Mouse (Mus musculus) adrenal gland, adult 18-20 months (tissue): ENCODE data around the gene Mboat7. TPM values are rescaled to one million over a fixed set of nuclear protein-coding genes. Genes with fewer than 3 reads are reported as not detected.

Source experiments
- DNase-seq, 2 experiments: peaks; one replicate each; pipeline ENCODE4 v3.0.0; 2021 to 2022; ENCODE audit warnings: low spot score in 2 of 2
- microRNA-seq, 2 experiments: library from miRNA; unstranded; fragments of <30 nt; microRNA quantifications; one replicate each; pipeline ENCODE4 v1.2.0; 2021; ENCODE audit warnings: borderline number of aligned reads in 2 of 2
- total RNA-seq, 2 experiments: library from RNA; stranded (reverse); gene quantifications; 1 replicate in 1 of 2; 2 replicates in 1 of 2; pipeline ENCODE4 v1.2.3; 2021

The Mboat7 gene
- total RNA-seq, 2 experiments from 2014 or later: 61.3 to 82.9 TPM

- DNase-seq: peak; percentile 90 to 92
Measured at GRCm38 (mm10) chr7:3644672-3645487, 48.4 kb downstream of the Mboat7 start, which contains the start of gene Cnot3. Gene Cnot3 (plus strand): TSS chr7:3645268.

GRCm38 (mm10) chr7:3644348-3644671 is 49.0 kb downstream of the Mboat7 start:
- peak in 1 of 2 experiments; percentile 81 for DNase-seq

GRCm38 (mm10) chr7:3643843-3644242 is 49.5 kb downstream of the Mboat7 start:
- DNase-seq: no peak

- no peak for DNase-seq
Measured at GRCm38 (mm10) chr7:3643412-3643811, 49.9 kb downstream of the Mboat7 start.

- no peak for DNase-seq
Measured at GRCm38 (mm10) chr7:3630478-3630815, 62.9 kb downstream of the Mboat7 start.

GRCm38 (mm10) chr7:3629543-3630477 is 63.5 kb downstream of the Mboat7 start, which contains the start of the genes Tfpt and Prpf31:
Gene Tfpt (minus strand): TSS chr7:3629929.
Gene Prpf31 (plus strand): TSS chr7:3629985.
- DNase-seq: peak; percentile 84 to 91

- DNase-seq: no peak
Measured at GRCm38 (mm10) chr7:3629030-3629429, 64.3 kb downstream of the Mboat7 start.

Small RNA genes within 50 kb of the gene (microRNA-seq; reads per million reads assigned to microRNA genes)
- 4.3 to 6.1 reads per million in 2 experiments for gene Mir3572

Other genes starting within 250 kb of the Mboat7 start
- 1 to 10 TPM in 1 of 2 experiments, under 1 TPM in 1; 0.70 to 1.7 TPM for gene Tarm1, start 190.9 kb downstream of the Mboat7 start, total RNA-seq
- under 1 TPM; 0.22 to 0.30 TPM for gene Oscar, start 77.4 kb downstream of the Mboat7 start, total RNA-seq
- gene Ndufa3, start 76.2 kb downstream of the Mboat7 start, total RNA-seq: 100 to 1,000 TPM; 743 to 913 TPM
- gene Tfpt, start 63.6 kb downstream of the Mboat7 start, total RNA-seq: 10 to 100 TPM; 19.0 to 27.7 TPM
- gene Prpf31, start 63.5 kb downstream of the Mboat7 start, total RNA-seq: 10 to 100 TPM; 34.4 to 37.6 TPM
- gene Cnot3, start 48.3 kb downstream of the Mboat7 start, total RNA-seq: 10 to 100 TPM; 52.8 to 53.6 TPM
- gene Leng1, start 27.7 kb downstream of the Mboat7 start, total RNA-seq: 10 to 100 TPM; 14.0 to 14.2 TPM
- 10 to 100 TPM; 11.0 to 12.9 TPM for gene Tmc4, start 16.0 kb downstream of the Mboat7 start, total RNA-seq
- 100 to 1,000 TPM in 1 of 2 experiments, 10 to 100 TPM in 1; 87.7 to 105 TPM for gene Tsen34, start 660 bp downstream of the Mboat7 start, total RNA-seq
- gene Rps9, start 10.5 kb upstream of the Mboat7 start, total RNA-seq: 100 to 1,000 TPM; 858 to 933 TPM
- gene Pirb, start 26.9 kb upstream of the Mboat7 start, total RNA-seq: 1 to 10 TPM; 3.0 to 5.6 TPM
- gene Gm15448, start 132.2 kb upstream of the Mboat7 start, total RNA-seq: under 1 TPM; 0.43 to 0.58 TPM
- 1 to 10 TPM in 1 of 2 experiments, under 1 TPM in 1; 0.46 to 1.1 TPM for gene Pira2, start 151.5 kb upstream of the Mboat7 start, total RNA-seq
- gene Gm14548, start 204.6 kb upstream of the Mboat7 start, total RNA-seq: not detected
- gene Lilra6, start 222.0 kb upstream of the Mboat7 start, total RNA-seq: under 1 TPM; 0.17 to 0.38 TPM